Mouse (Mus musculus): ENCODE results near the gene Bcas2.

The Bcas2 gene

GRCm38 (mm10) chr3:103171505-103172267 is at the start of gene Bcas2:
Gene Bcas2 (plus strand): TSS chr3:103171655.
- DNase-seq (ENCODE audit: low read depth, low spot score), result peak; percentile 98

GRCm38 (mm10) chr3:103123636-103124035 is 47.8 kb upstream of the Bcas2 start:
- no peak for DNase-seq (ENCODE audit: low read depth, low spot score)

- DNase-seq (ENCODE audit: low read depth, low spot score), result no peak
Observed at GRCm38 (mm10) chr3:103126138-103126537, 45.3 kb upstream of the Bcas2 start.

- DNase-seq (ENCODE audit: low read depth, low spot score), result no peak
Observed at GRCm38 (mm10) chr3:103127177-103127576, 44.3 kb upstream of the Bcas2 start.

GRCm38 (mm10) chr3:103127721-103128120 is 43.7 kb upstream of the Bcas2 start:
- DNase-seq (ENCODE audit: low read depth, low spot score), result no peak

- no peak for DNase-seq (ENCODE audit: low read depth, low spot score)
Observed at GRCm38 (mm10) chr3:103128251-103128650, 43.2 kb upstream of the Bcas2 start.

- no peak for DNase-seq (ENCODE audit: low read depth, low spot score)
Observed at GRCm38 (mm10) chr3:103129367-103130159, 41.9 kb upstream of the Bcas2 start.

- peak; percentile 57 for DNase-seq (ENCODE audit: low read depth, low spot score)
Observed at GRCm38 (mm10) chr3:103130236-103130751, 41.2 kb upstream of the Bcas2 start.

- DNase-seq (ENCODE audit: low read depth, low spot score), result no peak
Observed at GRCm38 (mm10) chr3:103133098-103133497, 38.4 kb upstream of the Bcas2 start.

GRCm38 (mm10) chr3:103136414-103137077 is 34.9 kb upstream of the Bcas2 start:
- peak; percentile 43 for DNase-seq (ENCODE audit: low read depth, low spot score)

GRCm38 (mm10) chr3:103139047-103139446 is 32.4 kb upstream of the Bcas2 start:
- DNase-seq (ENCODE audit: low read depth, low spot score), result peak; percentile 31

- peak; percentile 39 for DNase-seq (ENCODE audit: low read depth, low spot score)
Observed at GRCm38 (mm10) chr3:103140095-103140838, 31.2 kb upstream of the Bcas2 start.

- DNase-seq (ENCODE audit: low read depth, low spot score), result peak; percentile 62
Observed at GRCm38 (mm10) chr3:103141287-103141686, 30.2 kb upstream of the Bcas2 start.

- no peak for DNase-seq (ENCODE audit: low read depth, low spot score)
Observed at GRCm38 (mm10) chr3:103142366-103142765, 29.1 kb upstream of the Bcas2 start.

GRCm38 (mm10) chr3:103145336-103145735 is 26.1 kb upstream of the Bcas2 start:
- no peak for DNase-seq (ENCODE audit: low read depth, low spot score)

GRCm38 (mm10) chr3:103145791-103146190 is 25.7 kb upstream of the Bcas2 start:
- DNase-seq (ENCODE audit: low read depth, low spot score), result no peak

- no peak for DNase-seq (ENCODE audit: low read depth, low spot score)
Observed at GRCm38 (mm10) chr3:103146330-103147166, 24.9 kb upstream of the Bcas2 start.

GRCm38 (mm10) chr3:103147775-103148174 is 23.7 kb upstream of the Bcas2 start:
- DNase-seq (ENCODE audit: low read depth, low spot score), result no peak

GRCm38 (mm10) chr3:103148941-103149340 is 22.5 kb upstream of the Bcas2 start:
- DNase-seq (ENCODE audit: low read depth, low spot score), result no peak

GRCm38 (mm10) chr3:103153761-103154160 is 17.7 kb upstream of the Bcas2 start:
- no peak for DNase-seq (ENCODE audit: low read depth, low spot score)
